Mouse (Mus musculus): ENCODE results near the gene Olfr418.
"Not testable (repeated sequence)": the region's sequence is repeated elsewhere in the genome, so short reads cannot be mapped to it uniquely, and the experiment has no call there.

The Olfr418 gene

GRCm38 (mm10) chr1:173265701-173266100 is at the start of gene Olfr418:
Gene Olfr418, plus strand, starts transcription at chr1:173266001.
- no peak for DNase-seq (ENCODE audit: low spot score in 2 of 2)

GRCm38 (mm10) chr1:173216481-173216880 is 49.3 kb upstream of the Olfr418 start:
- DNase-seq (ENCODE audit: low spot score in 2 of 2) = no peak

GRCm38 (mm10) chr1:173227081-173227480 is 38.7 kb upstream of the Olfr418 start, which contains the start of gene Fcer1a:
Gene Fcer1a, minus strand, starts transcription at chr1:173227214.
- DNase-seq (ENCODE audit: low spot score in 2 of 2) = no peak

GRCm38 (mm10) chr1:173237004-173237403 is 28.8 kb upstream of the Olfr418 start:
- not testable (repeated sequence) for DNase-seq (ENCODE audit: low spot score in 2 of 2)

- no peak for DNase-seq (ENCODE audit: low spot score in 2 of 2)
These were observed 15.9 kb upstream of the Olfr418 start for GRCm38 (mm10) chr1:173249888-173250287.

GRCm38 (mm10) chr1:173277677-173278076 is 11.9 kb downstream of the Olfr418 start, which contains the start of gene Mptx2:
Gene Mptx2, minus strand, starts transcription at chr1:173277777.
- no peak for DNase-seq (ENCODE audit: low spot score in 2 of 2)

- not testable (repeated sequence) for DNase-seq (ENCODE audit: low spot score in 2 of 2)
These were observed 37.0 kb downstream of the Olfr418 start for GRCm38 (mm10) chr1:173302795-173303194.

- DNase-seq (ENCODE audit: low spot score in 2 of 2) = not testable (repeated sequence)
These were observed 47.8 kb downstream of the Olfr418 start for GRCm38 (mm10) chr1:173313535-173314050.

- no peak for DNase-seq (ENCODE audit: low spot score in 2 of 2)
These were observed 49.9 kb downstream of the Olfr418 start for GRCm38 (mm10) chr1:173315725-173316124.

- DNase-seq (ENCODE audit: low spot score in 2 of 2) = no peak
These were observed 52.2 kb downstream of the Olfr418 start for GRCm38 (mm10) chr1:173317925-173318477.

- no peak for DNase-seq (ENCODE audit: low spot score in 2 of 2)
These were observed 55.9 kb downstream of the Olfr418 start for GRCm38 (mm10) chr1:173321593-173322248.

GRCm38 (mm10) chr1:173322249-173322627 is 56.4 kb downstream of the Olfr418 start:
- no peak for DNase-seq (ENCODE audit: low spot score in 2 of 2)

All from frontal cortex, postnatal 14 days (tissue).